Mouse (Mus musculus) intestine, embryonic 15.5 days (tissue): ENCODE data around the gene Cldn22. TPM values are rescaled to one million over a fixed set of nuclear protein-coding genes. Genes with fewer than 3 reads are reported as not detected.

Experiments used
- ATAC-seq: fragments of 200-750 bp; cut with Nextera tagmentation; 2 replicates; pipeline ENCODE4 v1.8.0; 2017; ENCODE audit warnings: moderate TSS enrichment, moderate library complexity
- H3K27ac ChIP-seq: fragments of 300-500 bp; sonication (generic); 2 replicates; pipeline ENCODE4 v1.5.1; 2015; ENCODE audit warnings: mild to moderate bottlenecking, inconsistent platforms
- H3K27me3 ChIP-seq: fragments of 300-500 bp; sonication (generic); replicated peaks from 2 replicates; pipeline ENCODE4 v1.6.1; 2015; ENCODE audit warnings: inconsistent platforms
- H3K36me3 ChIP-seq: fragments of 300-500 bp; sonication (generic); 2 replicates; pipeline ENCODE4 v1.6.1; 2015; ENCODE audit warnings: inconsistent platforms
- H3K4me1 ChIP-seq: fragments of 300-500 bp; sonication (generic); replicated peaks from 2 replicates; pipeline ENCODE4 v1.6.1; 2015; ENCODE audit warnings: inconsistent platforms
- H3K4me2 ChIP-seq: fragments of 300-500 bp; sonication (generic); replicated peaks from 2 replicates; pipeline ENCODE4 v1.6.1; 2015; ENCODE audit warnings: mild to moderate bottlenecking, inconsistent platforms
- H3K4me3 ChIP-seq: fragments of 300-500 bp; sonication (generic); replicated peaks from 2 replicates; pipeline ENCODE4 v1.5.1; 2015; ENCODE audit warnings: inconsistent platforms
- H3K9ac ChIP-seq: fragments of 300-500 bp; sonication (generic); 2 replicates; pipeline ENCODE4 v1.6.1; 2015; ENCODE audit warnings: inconsistent platforms
- H3K9me3 ChIP-seq: fragments of 300-500 bp; sonication (generic); 2 replicates; pipeline ENCODE4 v1.6.1; 2016; ENCODE audit warnings: inconsistent platforms
- WGBS: fragments of 180-500 bp; shearing (Covaris S2); methylation state at CpG from one replicate; pipeline ENCODE4 v1.1.7; 2015; 5-methylcytosine and 5-hydroxymethylcytosine counted together
- polyA plus RNA-seq: library from polyadenylated mRNA; unstranded; fragments of >200 nt; fragmentation: Nextera tagmentation; extraction: Ambion mirVana; gene quantifications from 2 replicates; pipeline ENCODE4 v1.2.1, GENCODE M21; 2015

Gene Cldn22
- polyA plus RNA-seq, 1 experiment from 2014 or later, result not detected

GRCm38 (mm10) chr8:47843063-47843462, 18.8 kb downstream of the Cldn22 start:
- Histone ChIP-seq H3K9ac (no peak overlapping the region), H3K27ac (no peak overlapping the region), H3K4me2 (no peak overlapping the region), H3K9me3 (no peaks in the 10 kb centered on the region), H3K36me3 (peaks cover 17% of the 10 kb centered on the region), H3K4me3 (no peak overlapping the region), H3K27me3 (no peaks in the 10 kb centered on the region), H3K4me1 (no peaks in the 10 kb centered on the region)
- ATAC-seq, result no peak
- WGBS, result 74% methylated on average over 7 of the region's 7 CpGs

- Histone ChIP-seq H3K4me3 (no peak overlapping the region), H3K36me3 (peaks cover 21% of the 10 kb centered on the region), H3K9me3 (no peaks in the 10 kb centered on the region), H3K27ac (no peak overlapping the region), H3K9ac (no peak overlapping the region), H3K27me3 (no peaks in the 10 kb centered on the region), H3K4me2 (no peak overlapping the region), H3K4me1 (no peaks in the 10 kb centered on the region)
- WGBS, result 95% methylated on average over 10 of the region's 10 CpGs
- ATAC-seq, result no peak
Measured at GRCm38 (mm10) chr8:47843651-47844050, 19.4 kb downstream of the Cldn22 start.

GRCm38 (mm10) chr8:47845956-47846355, 21.7 kb downstream of the Cldn22 start:
- Histone ChIP-seq H3K27ac (no peak overlapping the region), H3K9ac (no peak overlapping the region), H3K27me3 (no peaks in the 10 kb centered on the region), H3K9me3 (no peaks in the 10 kb centered on the region), H3K4me3 (no peak overlapping the region), H3K36me3 (peaks cover 27% of the 10 kb centered on the region), H3K4me1 (no peaks in the 10 kb centered on the region), H3K4me2 (no peak overlapping the region)
- no peak for ATAC-seq
- 64% methylated on average over 13 of the region's 13 CpGs for WGBS

- no peak for ATAC-seq
- Histone ChIP-seq H3K27me3 (no peaks in the 10 kb centered on the region), H3K27ac (no peak overlapping the region), H3K9ac (no peak overlapping the region), H3K36me3 (peaks cover 27% of the 10 kb centered on the region), H3K4me2 (no peak overlapping the region), H3K9me3 (no peaks in the 10 kb centered on the region), H3K4me3 (no peak overlapping the region), H3K4me1 (0 out of 2 replicates have a peak, but pooled peaks cover 5% of the 10 kb centered on the region)
- 91% methylated on average over 14 of the region's 14 CpGs for WGBS
Measured at GRCm38 (mm10) chr8:47847161-47847560, 22.9 kb downstream of the Cldn22 start.

- ATAC-seq, result no peak
- Histone ChIP-seq H3K27me3 (no peaks in the 10 kb centered on the region), H3K4me1 (peaks cover 13% of the 10 kb centered on the region; the same call in 1 of the 2 replicates), H3K36me3 (peaks cover 22% of the 10 kb centered on the region), H3K4me2 (no peak overlapping the region), H3K9me3 (no peaks in the 10 kb centered on the region), H3K9ac (no peak overlapping the region), H3K27ac (no peak overlapping the region), H3K4me3 (no peak overlapping the region)
- 95% methylated on average over 6 of the region's 6 CpGs for WGBS
Measured at GRCm38 (mm10) chr8:47847931-47848330, 23.6 kb downstream of the Cldn22 start.

GRCm38 (mm10) chr8:47849842-47850241, 25.6 kb downstream of the Cldn22 start:
- 78% methylated on average over 8 of the region's 8 CpGs for WGBS
- Histone ChIP-seq H3K4me3 (no peak overlapping the region), H3K36me3 (peaks cover 25% of the 10 kb centered on the region), H3K27me3 (no peaks in the 10 kb centered on the region), H3K4me1 (peaks cover 16% of the 10 kb centered on the region; the same call in 1 of the 2 replicates), H3K9ac (no peak overlapping the region), H3K27ac (no peak overlapping the region), H3K9me3 (no peaks in the 10 kb centered on the region), H3K4me2 (no peak overlapping the region)
- ATAC-seq, result no peak

- Histone ChIP-seq H3K27ac (peak overlapping the region; percentile 74), H3K9me3 (no peaks in the 10 kb centered on the region), H3K4me1 (peaks cover 16% of the 10 kb centered on the region; the same call in 1 of the 2 replicates), H3K9ac (peak overlapping the region; percentile 9; the same call in 1 of the 2 replicates), H3K27me3 (no peaks in the 10 kb centered on the region), H3K4me2 (peak overlapping the region; percentile 54), H3K4me3 (peak overlapping the region; percentile 10; the same call in 1 of the 2 replicates), H3K36me3 (peaks cover 28% of the 10 kb centered on the region)
- 44% methylated on average over 12 of the region's 12 CpGs for WGBS
- peak; percentile 83 for ATAC-seq
Measured at GRCm38 (mm10) chr8:47851824-47852502, 27.7 kb downstream of the Cldn22 start.

- WGBS, result 74% methylated on average over 5 of the region's 5 CpGs
- no peak for ATAC-seq
- Histone ChIP-seq H3K4me1 (peaks cover 16% of the 10 kb centered on the region; the same call in 1 of the 2 replicates), H3K27ac (peak overlapping the region; percentile 74; the same call in 1 of the 2 replicates), H3K27me3 (no peaks in the 10 kb centered on the region), H3K4me3 (no peak overlapping the region), H3K4me2 (no peak overlapping the region), H3K9me3 (no peaks in the 10 kb centered on the region), H3K36me3 (peaks cover 23% of the 10 kb centered on the region), H3K9ac (no peak overlapping the region)
Measured at GRCm38 (mm10) chr8:47852737-47853136, 28.5 kb downstream of the Cldn22 start.

GRCm38 (mm10) chr8:47853356-47853755, 29.1 kb downstream of the Cldn22 start:
- H3K4me1 ChIP-seq, result peaks cover 16% of the 10 kb centered on the region; the same call in 1 of the 2 replicates
- H3K9ac ChIP-seq, result no peak overlapping the region
- no peaks in the 10 kb centered on the region for H3K27me3 ChIP-seq
- H3K4me3 ChIP-seq, result no peak overlapping the region
- no peak overlapping the region for H3K4me2 ChIP-seq
- peaks cover 18% of the 10 kb centered on the region for H3K36me3 ChIP-seq
- ATAC-seq, result no peak
- 86% methylated on average over 5 of the region's 5 CpGs for WGBS
- no peak overlapping the region for H3K27ac ChIP-seq
- no peaks in the 10 kb centered on the region for H3K9me3 ChIP-seq

GRCm38 (mm10) chr8:47859259-47859658, 35.0 kb downstream of the Cldn22 start:
- 91% methylated on average over 12 of the region's 12 CpGs for WGBS
- Histone ChIP-seq H3K27ac (no peak overlapping the region), H3K4me2 (no peak overlapping the region), H3K4me1 (no peaks in the 10 kb centered on the region), H3K36me3 (peaks cover 19% of the 10 kb centered on the region), H3K4me3 (no peak overlapping the region), H3K9ac (no peak overlapping the region), H3K27me3 (no peaks in the 10 kb centered on the region), H3K9me3 (no peaks in the 10 kb centered on the region)
- no peak for ATAC-seq

- WGBS, result 83% methylated on average over 8 of the region's 8 CpGs
- no peaks in the 10 kb centered on the region for H3K4me1 ChIP-seq
- no peak overlapping the region for H3K4me2 ChIP-seq
- H3K36me3 ChIP-seq, result peaks cover 12% of the 10 kb centered on the region
- no peak overlapping the region for H3K9ac ChIP-seq
- no peaks in the 10 kb centered on the region for H3K9me3 ChIP-seq
- no peak; the same call in 1 of the 2 replicates for ATAC-seq
- H3K27ac ChIP-seq, result no peak overlapping the region
- no peak overlapping the region for H3K4me3 ChIP-seq
- no peaks in the 10 kb centered on the region for H3K27me3 ChIP-seq
Measured at GRCm38 (mm10) chr8:47866568-47866967, 42.3 kb downstream of the Cldn22 start.

GRCm38 (mm10) chr8:47867067-47867466, 42.8 kb downstream of the Cldn22 start:
- Histone ChIP-seq H3K4me1 (no peaks in the 10 kb centered on the region), H3K27me3 (no peaks in the 10 kb centered on the region), H3K27ac (no peak overlapping the region), H3K4me2 (no peak overlapping the region), H3K36me3 (peaks cover 12% of the 10 kb centered on the region), H3K9me3 (no peaks in the 10 kb centered on the region), H3K9ac (no peak overlapping the region), H3K4me3 (no peak overlapping the region)
- peak; percentile 71 for ATAC-seq
- WGBS, result 23% methylated on average over 8 of the region's 8 CpGs
